Comparison of ENCODE assay signal across 13 mouse cellular contexts in the genomic region with DNA sequence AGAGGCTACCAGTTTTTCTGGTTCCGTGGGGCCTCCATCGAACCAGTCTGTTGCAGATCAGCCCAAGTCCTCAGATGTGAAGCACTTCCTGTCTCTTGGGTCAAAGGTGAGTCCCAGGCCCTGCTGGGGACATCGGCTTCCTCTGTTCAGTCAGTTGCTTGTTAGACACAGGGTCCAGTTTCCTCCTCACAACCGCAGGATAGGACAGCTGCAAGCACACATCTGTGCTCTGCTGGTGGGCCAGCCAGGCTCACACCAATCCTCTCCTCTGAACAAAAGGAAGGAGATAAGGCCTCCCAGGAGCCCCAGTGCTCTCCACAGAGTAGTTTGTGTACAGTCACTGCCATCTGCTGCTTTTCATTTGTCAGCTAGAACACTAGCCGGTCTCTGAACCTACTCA. TPM values are rescaled to one million over a fixed set of nuclear protein-coding genes. Genes with fewer than 3 reads are reported as not detected.
DNase-seq lines count a peak whose midpoint lies in the region.
"Had no signal": no experiment of that assay in that cellular context is flagged by ENCODE, and none has a peak within 500 bp of the region (broad histone marks: within the 10 kb centered on the region; RNA-seq: fewer than 3 reads in every experiment).

No protein-coding gene starts in this region.

- H3K27me3 ChIP-seq in megakaryocyte, embryonic 14.5 days (replicated peaks), result no peaks in the 10 kb centered on the region
- H3K27me3 ChIP-seq: hindbrain, embryonic 15.5 days had no signal

- no peaks in the 10 kb centered on the region for H3K36me3 ChIP-seq in megakaryocyte, embryonic 14.5 days (replicated peaks; ENCODE audit: low read length)
- H3K36me3 ChIP-seq: hindbrain, embryonic 15.5 days; midbrain, embryonic 10.5 days had no signal

- H3K4me3 ChIP-seq in megakaryocyte, embryonic 14.5 days (replicated peaks), result peak overlapping the region; percentile 60
- H3K4me3 ChIP-seq: hindbrain, embryonic 15.5 days; left cerebral cortex, adult 2 months; midbrain, embryonic 10.5 days had no signal

- H3K4me1 ChIP-seq in megakaryocyte, embryonic 14.5 days, result peaks cover 89% of the 10 kb centered on the region
- H3K4me1 ChIP-seq: hindbrain, embryonic 15.5 days; midbrain, embryonic 10.5 days had no signal

- DNase-seq in adrenal gland, postnatal 14 days, result peak; percentile 25
- no peak for DNase-seq in adrenal gland, postnatal 36 days
- DNase-seq in testis, postnatal 10 days (ENCODE audit: low spot score), result peak; percentile 36
- no peak for DNase-seq in testis, postnatal 14 days (ENCODE audit: low spot score)
- DNase-seq in right cerebral cortex, postnatal 4 days, result no peak
- DNase-seq in right cerebral cortex, postnatal 10 days (ENCODE audit: low spot score in 2 of 2), result no peak
- no peak for DNase-seq in urinary bladder, adult 2 months (ENCODE audit: low spot score)
- DNase-seq: cerebellum, adult 18-20 months; retina, postnatal 1 day had no signal

- H3K9me3 ChIP-seq in megakaryocyte, embryonic 14.5 days, result no peaks in the 10 kb centered on the region
- H3K9me3 ChIP-seq: hindbrain, embryonic 15.5 days; midbrain, embryonic 10.5 days had no signal

RNA-seq across cellular contexts. Expression of a gene that starts 44.8 kb away (rescaled TPM):
- 16.4 and 19.3 TPM in 2 replicates for total RNA-seq in adrenal gland, postnatal 14 days (2021)
- total RNA-seq in adrenal gland, postnatal 36 days (2021), result 10 to 100 TPM; 21.9 to 23.5 TPM
- polyA plus RNA-seq in megakaryocyte, embryonic 14.5 days (2012; ENCODE audit: insufficient read depth, low replicate concordance), result 7.3 and 13.1 TPM in 2 replicates
- 20.0 and 20.9 TPM in 2 replicates for polyA plus RNA-seq in urinary bladder, adult 2 months (2012; rRNA removed)

Comparison
In these comparisons a context has a peak if more than half of its experiments do, and no peak if none do; other contexts are left out.
1. DNase-seq: peak in adrenal gland, postnatal 14 days (single experiment) and testis, postnatal 10 days (single experiment); none in adrenal gland, postnatal 36 days (0 of 2), testis, postnatal 14 days (single experiment), right cerebral cortex, postnatal 4 days (single experiment), right cerebral cortex, postnatal 10 days (0 of 2) and urinary bladder, adult 2 months (single experiment).